Mouse (Mus musculus) midbrain, embryonic 12.5 days (tissue): ENCODE data around the gene Rep15. TPM values are rescaled to one million over a fixed set of nuclear protein-coding genes. Genes with fewer than 3 reads are reported as not detected.

Source experiments
- ATAC-seq: fragments of 200-750 bp; cut with Nextera tagmentation; 2 replicates; pipeline ENCODE4 v1.8.0; 2017; ENCODE audit warnings: low read depth, moderate TSS enrichment, moderate library complexity; ENCODE audit not compliant: low FRiP score
- H3K27ac ChIP-seq: fragments of 300-500 bp; sonication (generic); replicated peaks from 2 replicates; pipeline ENCODE4 v1.5.1; 2016; ENCODE audit warnings: mild to moderate bottlenecking
- H3K27me3 ChIP-seq: fragments of 300-500 bp; sonication (generic); 2 replicates; pipeline ENCODE4 v1.6.1; 2016; ENCODE audit warnings: mild to moderate bottlenecking
- H3K36me3 ChIP-seq: fragments of 300-500 bp; sonication (generic); 2 replicates; pipeline ENCODE4 v1.6.1; 2016
- H3K4me1 ChIP-seq: fragments of 300-500 bp; sonication (generic); 2 replicates; pipeline ENCODE4 v1.6.1; 2016
- H3K4me2 ChIP-seq: fragments of 300-500 bp; sonication (generic); replicated peaks from 2 replicates; pipeline ENCODE4 v1.6.1; 2016; ENCODE audit warnings: mild to moderate bottlenecking, moderate library complexity
- H3K4me3 ChIP-seq: fragments of 300-500 bp; sonication (generic); 2 replicates; pipeline ENCODE4 v1.5.1; 2016; ENCODE audit warnings: mild to moderate bottlenecking
- H3K9ac ChIP-seq: fragments of 300-500 bp; sonication (generic); replicated peaks from 2 replicates; pipeline ENCODE4 v1.6.1; 2016; ENCODE audit warnings: mild to moderate bottlenecking, moderate library complexity
- H3K9me3 ChIP-seq: fragments of 300-500 bp; sonication (generic); 2 replicates; pipeline ENCODE4 v1.6.1; 2016; ENCODE audit warnings: mild to moderate bottlenecking
- WGBS: fragments of 180-500 bp; shearing (Covaris S2); methylation state at CpG from one replicate; pipeline ENCODE4 v1.1.7; 2016; 5-methylcytosine and 5-hydroxymethylcytosine counted together
- polyA plus RNA-seq: library from polyadenylated mRNA; unstranded; fragments of >200 nt; fragmentation: Nextera tagmentation; extraction: Ambion mirVana; gene quantifications from 2 replicates; pipeline ENCODE4 v1.2.1, GENCODE M21; 2016

The Rep15 gene
- polyA plus RNA-seq = 0.42 and 0.81 TPM in 2 replicates

DNA sequence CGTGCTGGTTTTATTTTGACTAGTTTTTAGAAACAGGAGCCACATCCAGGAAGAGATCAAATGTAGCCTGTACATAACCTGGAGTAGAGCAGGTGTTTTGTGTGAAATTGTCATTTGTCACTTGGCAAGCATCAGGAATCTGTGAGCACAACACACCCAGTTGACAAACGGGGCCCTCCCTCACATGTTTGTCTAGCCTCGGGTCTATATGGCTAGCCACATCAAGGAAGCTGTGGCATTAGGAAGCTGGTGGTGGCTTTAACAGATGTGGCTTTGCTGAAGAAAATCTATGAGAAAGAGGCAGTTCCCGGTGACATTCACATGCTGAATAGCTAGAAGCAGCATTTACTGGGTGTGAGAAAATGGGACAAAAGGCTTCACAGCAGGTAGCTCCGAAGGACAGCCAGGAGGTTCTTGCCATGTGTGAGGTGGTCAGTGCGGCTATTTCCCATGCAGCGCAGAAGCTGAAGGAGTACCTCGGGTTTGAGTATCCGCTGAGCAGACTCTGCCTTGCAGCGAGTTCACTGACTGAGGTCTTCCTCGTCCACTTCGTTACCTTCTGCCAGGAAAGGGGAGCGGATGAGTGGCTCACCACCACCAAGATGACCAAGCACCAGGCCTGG is at the start of gene Rep15:
Gene Rep15, plus strand, starts transcription at position 282 of the 623 bp plus-strand sequence.
- Histone ChIP-seq H3K4me1 (no peaks in the 10 kb centered on the region), H3K9me3 (no peaks in the 10 kb centered on the region), H3K4me3 (no peak within 1 kb of the TSS), H3K4me2 (no peak within 1 kb of the TSS), H3K27me3 (no peaks in the 10 kb centered on the region), H3K9ac (no peak within 1 kb of the TSS), H3K27ac (no peak within 1 kb of the TSS), H3K36me3 (no peaks in the 10 kb centered on the region)
- WGBS = 38% methylated on average over 13 of the region's 13 CpGs
- no peak for ATAC-seq

GRCm38 (mm10) chr6:146984569-146984968 is 47.8 kb upstream of the Rep15 start:
- ATAC-seq = no peak
- 87% methylated on average over 3 of the region's 3 CpGs for WGBS
- no peaks in the 10 kb centered on the region for H3K36me3 ChIP-seq

DNA sequence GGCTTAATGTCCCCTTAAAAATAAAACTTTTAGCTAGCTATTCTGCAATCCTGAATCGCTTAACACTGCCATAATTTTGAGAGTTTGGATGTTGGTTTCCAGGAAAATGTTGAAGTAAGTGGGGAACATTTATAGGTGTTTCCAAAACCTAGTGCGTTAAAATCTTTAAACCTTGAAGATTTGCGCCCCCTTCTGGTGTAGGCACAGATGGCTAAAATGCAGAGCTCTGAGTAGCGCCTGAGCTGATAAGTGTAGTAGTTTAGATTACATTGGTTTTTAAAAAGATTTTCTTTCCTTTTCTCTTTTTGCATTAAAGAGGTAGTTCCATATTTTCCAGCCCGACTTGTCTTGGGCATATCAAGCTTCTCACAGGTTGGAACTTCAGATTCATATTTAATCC is 38.1 kb upstream of the Rep15 start:
- no peak overlapping the region for H3K4me2 ChIP-seq
- WGBS = 45% methylated on average over 5 of the region's 5 CpGs
- no peak for ATAC-seq
- H3K27me3 ChIP-seq = no peaks in the 10 kb centered on the region
- no peaks in the 10 kb centered on the region for H3K36me3 ChIP-seq
- no peaks in the 10 kb centered on the region for H3K9me3 ChIP-seq
- no peak overlapping the region for H3K4me3 ChIP-seq
- H3K4me1 ChIP-seq = no peaks in the 10 kb centered on the region
- no peak overlapping the region for H3K27ac ChIP-seq
- no peak overlapping the region for H3K9ac ChIP-seq

More at GRCm38 (mm10) chr6:146984569-146984968, 47.8 kb upstream of the Rep15 start:
- Histone ChIP-seq H3K4me3 (no peak overlapping the region), H3K9me3 (no peaks in the 10 kb centered on the region), H3K9ac (no peak overlapping the region), H3K27ac (no peak overlapping the region), H3K4me2 (no peak overlapping the region), H3K4me1 (peaks cover 11% of the 10 kb centered on the region; the same call in 1 of the 2 replicates), H3K27me3 (no peaks in the 10 kb centered on the region)

DNA sequence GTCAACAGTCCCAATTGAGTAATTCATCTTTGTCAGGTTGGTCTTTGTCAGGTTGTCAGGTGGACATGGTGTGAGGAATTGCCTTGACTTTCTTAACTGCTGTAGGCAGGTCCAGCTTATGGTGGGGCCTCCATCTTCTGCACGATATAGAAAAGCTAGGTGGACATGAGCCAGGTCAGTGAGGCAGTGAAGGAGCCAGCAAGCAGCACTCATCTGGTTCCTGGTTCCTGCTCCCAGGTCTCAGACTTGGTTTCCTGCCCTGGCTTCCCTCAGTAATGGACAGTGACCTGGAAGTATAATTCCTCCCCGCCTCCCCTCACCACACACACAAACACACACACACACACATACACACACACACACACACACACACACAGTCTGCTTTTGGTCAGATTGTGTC is 37.0 kb upstream of the Rep15 start:
- Histone ChIP-seq H3K27ac (no peak overlapping the region), H3K4me2 (no peak overlapping the region), H3K9ac (no peak overlapping the region), H3K27me3 (no peaks in the 10 kb centered on the region), H3K4me3 (no peak overlapping the region), H3K9me3 (no peaks in the 10 kb centered on the region), H3K36me3 (no peaks in the 10 kb centered on the region), H3K4me1 (no peaks in the 10 kb centered on the region)
- 71% methylated on average over 2 of the region's 2 CpGs for WGBS
- no peak; the same call in 1 of the 2 replicates for ATAC-seq

DNA sequence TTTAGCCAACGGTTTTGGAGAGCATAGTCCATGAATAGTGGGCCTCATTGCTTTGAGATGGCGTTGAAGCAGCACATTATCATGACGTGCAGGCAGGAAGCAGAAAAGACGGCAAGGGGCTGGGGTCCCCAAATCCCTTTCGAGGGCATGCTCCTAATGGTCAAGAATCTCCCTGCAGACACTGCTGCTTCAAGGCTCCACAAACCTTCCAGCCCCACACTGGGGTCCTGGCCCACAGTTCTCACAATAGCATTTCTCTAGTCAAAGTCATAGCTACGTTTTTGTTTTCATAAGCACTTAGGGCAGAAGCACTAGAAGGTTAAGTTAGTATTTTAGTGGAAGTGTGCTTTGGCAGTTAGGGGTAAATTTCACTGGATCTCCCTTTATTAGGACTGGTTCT is 36.5 kb upstream of the Rep15 start:
- Histone ChIP-seq H3K9me3 (no peaks in the 10 kb centered on the region), H3K27ac (no peak overlapping the region), H3K4me3 (no peak overlapping the region), H3K4me2 (no peak overlapping the region), H3K36me3 (no peaks in the 10 kb centered on the region), H3K9ac (no peak overlapping the region), H3K27me3 (no peaks in the 10 kb centered on the region), H3K4me1 (no peaks in the 10 kb centered on the region)
- 86% methylated on average over 6 of the region's 6 CpGs for WGBS
- no peak for ATAC-seq

DNA sequence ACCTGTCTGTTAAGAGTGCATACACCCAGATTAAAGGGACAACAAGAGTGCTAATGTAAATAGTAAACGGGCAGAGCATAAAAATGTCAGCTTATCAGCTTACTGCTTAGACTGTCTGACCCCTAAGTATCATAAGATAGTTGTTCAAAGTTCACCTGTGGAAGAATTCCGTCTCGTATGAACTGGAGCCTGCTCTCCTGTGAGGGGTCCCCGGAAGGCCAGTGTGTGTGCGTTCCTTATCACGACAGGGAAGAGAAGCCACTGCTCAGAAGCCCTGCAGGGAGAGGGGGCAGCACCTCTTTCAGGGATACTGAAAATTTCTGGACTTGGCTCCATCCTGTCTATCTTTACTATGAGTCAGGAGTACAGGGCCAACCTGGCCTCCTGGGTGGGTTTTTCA is 35.4 kb upstream of the Rep15 start:
- 90% methylated on average over 6 of the region's 6 CpGs for WGBS

GRCm38 (mm10) chr6:146998710-146999109 is 33.7 kb upstream of the Rep15 start:
- no peak overlapping the region for H3K9ac ChIP-seq
- H3K27me3 ChIP-seq = no peaks in the 10 kb centered on the region
- H3K9me3 ChIP-seq = no peaks in the 10 kb centered on the region
- no peak overlapping the region for H3K27ac ChIP-seq
- H3K4me2 ChIP-seq = no peak overlapping the region
- no peak for ATAC-seq
- WGBS = 91% methylated on average over 4 of the region's 4 CpGs
- H3K36me3 ChIP-seq = no peaks in the 10 kb centered on the region
- no peaks in the 10 kb centered on the region for H3K4me1 ChIP-seq
- no peak overlapping the region for H3K4me3 ChIP-seq

More for the DNA sequence above, 35.4 kb upstream of the Rep15 start:
- Histone ChIP-seq H3K9ac (no peak overlapping the region), H3K4me1 (no peaks in the 10 kb centered on the region), H3K27ac (no peak overlapping the region), H3K9me3 (no peaks in the 10 kb centered on the region), H3K4me2 (no peak overlapping the region), H3K27me3 (no peaks in the 10 kb centered on the region), H3K36me3 (no peaks in the 10 kb centered on the region), H3K4me3 (no peak overlapping the region)
- no peak for ATAC-seq

GRCm38 (mm10) chr6:146999302-146999701 is 33.1 kb upstream of the Rep15 start:
- no peak for ATAC-seq
- Histone ChIP-seq H3K4me2 (no peak overlapping the region), H3K4me3 (no peak overlapping the region), H3K27me3 (no peaks in the 10 kb centered on the region), H3K9me3 (no peaks in the 10 kb centered on the region), H3K36me3 (no peaks in the 10 kb centered on the region), H3K27ac (no peak overlapping the region), H3K4me1 (no peaks in the 10 kb centered on the region), H3K9ac (no peak overlapping the region)
- 89% methylated on average over 9 of the region's 9 CpGs for WGBS

DNA sequence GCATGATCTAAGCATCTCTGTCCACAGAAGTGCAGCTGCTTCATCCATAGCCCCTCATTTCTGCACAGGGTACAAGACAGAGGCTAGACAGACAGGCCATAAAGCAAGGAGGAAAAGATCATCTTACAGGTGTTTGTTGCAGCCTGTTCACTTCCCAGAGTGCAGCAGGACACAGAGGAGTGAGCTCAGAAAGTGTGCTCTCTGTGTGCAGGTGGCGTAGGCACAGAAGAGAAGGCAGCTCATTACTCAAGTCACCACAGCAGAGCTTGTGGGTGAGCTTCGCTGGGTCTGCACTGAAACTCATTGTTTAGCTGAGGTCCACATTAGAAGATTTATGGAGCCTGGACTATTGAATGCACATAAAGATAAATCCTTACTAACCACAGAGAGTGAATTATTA is 32.6 kb upstream of the Rep15 start:
- no peak overlapping the region for H3K4me2 ChIP-seq
- H3K4me3 ChIP-seq = no peak overlapping the region
- no peak overlapping the region for H3K27ac ChIP-seq
- 84% methylated on average over 2 of the region's 2 CpGs for WGBS
- H3K9ac ChIP-seq = no peak overlapping the region
- ATAC-seq = no peak
- H3K27me3 ChIP-seq = no peaks in the 10 kb centered on the region
- H3K4me1 ChIP-seq = no peaks in the 10 kb centered on the region
- no peaks in the 10 kb centered on the region for H3K36me3 ChIP-seq
- no peaks in the 10 kb centered on the region for H3K9me3 ChIP-seq

DNA sequence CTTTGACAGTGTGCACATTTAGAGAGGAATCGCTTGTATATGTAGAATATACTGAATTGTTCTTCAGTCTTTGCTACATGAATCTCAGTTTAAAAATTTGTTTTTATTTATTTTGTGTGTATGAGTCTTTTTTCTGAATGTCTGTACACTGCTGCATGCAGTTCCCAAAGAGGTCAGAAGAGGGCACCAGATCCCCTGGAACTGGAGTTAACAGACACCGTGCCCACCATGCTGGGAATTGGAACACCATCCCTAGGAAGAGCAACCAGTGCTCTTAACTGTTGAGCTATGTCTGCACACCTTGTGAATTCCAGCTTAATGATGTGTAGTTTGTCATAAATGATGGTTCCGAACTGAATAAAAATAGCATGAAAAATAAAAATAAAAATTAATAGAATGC is 24.2 kb upstream of the Rep15 start:
- Histone ChIP-seq H3K27me3 (no peaks in the 10 kb centered on the region), H3K4me3 (no peak overlapping the region), H3K4me1 (no peaks in the 10 kb centered on the region), H3K9ac (no peak overlapping the region), H3K4me2 (no peak overlapping the region), H3K9me3 (no peaks in the 10 kb centered on the region), H3K36me3 (no peaks in the 10 kb centered on the region), H3K27ac (no peak overlapping the region)
- no peak for ATAC-seq
- 60% methylated on average over 3 of the region's 3 CpGs for WGBS

DNA sequence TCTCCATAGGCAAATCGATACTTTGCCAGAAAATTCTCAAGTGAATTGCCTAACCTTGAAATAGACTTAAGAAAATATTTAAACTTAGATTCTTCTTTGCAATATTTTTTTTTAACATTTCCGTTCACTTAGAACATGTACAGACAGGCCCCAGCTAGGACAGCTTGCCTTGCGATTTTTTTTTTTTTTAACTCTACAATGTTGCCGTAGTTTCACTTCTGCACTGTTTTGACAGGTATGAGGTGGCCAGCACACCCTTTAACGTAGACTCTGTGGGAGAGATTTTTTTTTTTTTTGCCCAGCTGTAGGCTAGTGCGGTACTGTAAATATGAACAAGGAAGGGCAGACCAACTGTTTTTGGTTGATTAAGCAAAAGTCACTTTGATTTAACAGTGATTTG is 22.0 kb upstream of the Rep15 start:
- Histone ChIP-seq H3K9me3 (no peaks in the 10 kb centered on the region), H3K4me3 (no peak overlapping the region), H3K36me3 (no peaks in the 10 kb centered on the region), H3K9ac (no peak overlapping the region), H3K27ac (no peak overlapping the region), H3K4me1 (no peaks in the 10 kb centered on the region), H3K27me3 (no peaks in the 10 kb centered on the region), H3K4me2 (no peak overlapping the region)
- 91% methylated on average over 6 of the region's 6 CpGs for WGBS
- no peak for ATAC-seq

DNA sequence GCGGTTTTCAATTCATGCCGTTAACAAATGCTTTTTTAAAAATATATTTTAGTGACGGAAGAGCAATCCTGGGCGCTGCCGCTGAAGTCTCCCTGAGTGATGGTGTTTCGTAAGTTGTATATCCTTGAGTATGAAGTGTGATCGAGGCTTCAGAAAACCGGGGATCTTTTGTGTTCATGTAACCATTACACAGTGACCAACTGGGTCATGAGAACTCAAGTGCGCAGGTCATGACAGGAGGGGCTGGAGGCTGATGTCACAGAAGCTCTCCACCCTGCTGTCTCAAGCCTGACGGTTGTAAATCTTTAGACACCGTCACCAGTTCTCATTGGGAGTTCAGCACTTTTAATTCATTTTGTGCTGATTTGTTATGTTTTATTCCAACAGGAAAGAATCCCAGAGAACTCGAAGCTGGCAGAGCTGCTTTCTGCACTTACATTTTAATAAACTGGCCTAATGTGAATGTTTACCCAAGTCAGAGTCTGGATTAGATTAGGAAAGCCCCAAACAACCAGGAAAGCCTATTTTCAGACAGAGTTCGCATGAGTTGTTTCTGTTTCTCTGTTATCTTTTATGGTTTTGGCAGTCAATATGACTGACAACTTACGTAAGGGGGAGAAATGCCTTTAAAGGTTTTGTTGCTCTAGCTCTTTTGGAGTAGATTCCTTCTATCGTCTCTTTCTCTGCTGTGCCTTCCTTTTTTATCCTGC is 21.4 kb upstream of the Rep15 start:
- no peaks in the 10 kb centered on the region for H3K9me3 ChIP-seq
- H3K27ac ChIP-seq = no peak overlapping the region
- ATAC-seq = no peak
- no peaks in the 10 kb centered on the region for H3K36me3 ChIP-seq
- no peak overlapping the region for H3K4me2 ChIP-seq
- WGBS = 91% methylated on average over 15 of the region's 15 CpGs
- no peak overlapping the region for H3K4me3 ChIP-seq
- H3K4me1 ChIP-seq = no peaks in the 10 kb centered on the region
- H3K9ac ChIP-seq = no peak overlapping the region
- H3K27me3 ChIP-seq = no peaks in the 10 kb centered on the region
